Mouse (Mus musculus) gastrocnemius, postnatal 36 days (tissue): ENCODE measurements around the gene Chka. TPM values are rescaled to one million over a fixed set of nuclear protein-coding genes. Genes with fewer than 3 reads are reported as not detected.

Experiments used
- DNase-seq, 2 experiments: peaks; one replicate each; pipeline ENCODE4 v3.0.0; 2022
- intact Hi-C: fragments of 180-260 bp; cut with DNase I; formaldehyde crosslinking; loops from one replicate; pipeline ENCODE4 v1.15.1; 2025
- total RNA-seq, 2 experiments: library from RNA; stranded (reverse); gene quantifications; 2 replicates each; pipeline ENCODE4 v1.2.3; 2021

Gene Chka
- total RNA-seq, 2 experiments from 2014 or later = 1.4 to 2.4 TPM

GRCm38 (mm10) chr19:3880054-3880848 is 28.7 kb downstream of the Chka start:
- intact Hi-C loops = no loop called here
- DNase-seq = no peak

GRCm38 (mm10) chr19:3882214-3882613 is 30.6 kb downstream of the Chka start:
- no peak for DNase-seq
- intact Hi-C loops = no loop called here

- no peak for DNase-seq
- intact Hi-C loops = no loop called here
These were observed 32.9 kb downstream of the Chka start for GRCm38 (mm10) chr19:3884325-3884990.

- DNase-seq = no peak
- intact Hi-C loops = no loop called here
These were observed 37.5 kb downstream of the Chka start for GRCm38 (mm10) chr19:3889096-3889495.

- no peak for DNase-seq
- intact Hi-C loops = no loop called here
These were observed 38.6 kb downstream of the Chka start for GRCm38 (mm10) chr19:3890181-3890580.

- intact Hi-C loops = no loop called here
- DNase-seq = no peak
These were observed 42.1 kb downstream of the Chka start for GRCm38 (mm10) chr19:3893545-3894116.

GRCm38 (mm10) chr19:3894294-3894693 is 42.7 kb downstream of the Chka start:
- DNase-seq = no peak
- intact Hi-C loops = no loop called here

GRCm38 (mm10) chr19:3895171-3895631 is 43.6 kb downstream of the Chka start:
- intact Hi-C loops = no loop called here

GRCm38 (mm10) chr19:3896208-3896607 is 44.6 kb downstream of the Chka start:
- intact Hi-C loops = no loop called here
- DNase-seq = no peak

More at GRCm38 (mm10) chr19:3895171-3895631, 43.6 kb downstream of the Chka start:
- DNase-seq = no peak

GRCm38 (mm10) chr19:3897557-3897956 is 46.0 kb downstream of the Chka start:
- no peak for DNase-seq
- intact Hi-C loops = no loop called here

- intact Hi-C loops = no loop called here
- DNase-seq = no peak
These were observed 47.4 kb downstream of the Chka start for GRCm38 (mm10) chr19:3898952-3899351.

GRCm38 (mm10) chr19:3899618-3900017 is 48.0 kb downstream of the Chka start:
- intact Hi-C loops = no loop called here
- DNase-seq = no peak

- intact Hi-C loops = no loop called here
- no peak for DNase-seq
These were observed 51.4 kb downstream of the Chka start for GRCm38 (mm10) chr19:3902966-3903365.

- intact Hi-C loops = no loop called here
- peak in 1 of 2 experiments; percentile 13 for DNase-seq
These were observed 52.2 kb downstream of the Chka start for GRCm38 (mm10) chr19:3903648-3904362.

- no peak for DNase-seq
- intact Hi-C loops = no loop called here
These were observed 52.7 kb downstream of the Chka start for GRCm38 (mm10) chr19:3904363-3904675.

- intact Hi-C loops = no loop called here
- DNase-seq = no peak
These were observed 53.8 kb downstream of the Chka start for GRCm38 (mm10) chr19:3905261-3905969.

GRCm38 (mm10) chr19:3906326-3906725 is 54.8 kb downstream of the Chka start:
- intact Hi-C loops = no loop called here
- no peak for DNase-seq

GRCm38 (mm10) chr19:3906795-3907786 is 55.5 kb downstream of the Chka start, which contains the start of gene Tcirg1:
Gene Tcirg1 (minus strand): TSS chr19:3907133.
- intact Hi-C loops = no loop called here
- DNase-seq = peak; percentile 74 to 78
